In genomic region chr4:85398765-85399164, GRCm38 (mm10) we compare ENCODE assay signal across 15 mouse cellular contexts.
"Had no signal": no experiment of that assay in that cellular context is flagged by ENCODE, and none has a peak within 500 bp of the region (broad histone marks: within the 10 kb centered on the region; RNA-seq: fewer than 3 reads in every experiment).

No protein-coding gene starts in this region.

- H3K36me3 ChIP-seq: limb, embryonic 10.5 days; liver, embryonic 15.5 days; midbrain, embryonic 10.5 days; neural tube, embryonic 12.5 days had no signal

- H3K4me2 ChIP-seq: liver, embryonic 11.5 days; liver, embryonic 15.5 days; neural tube, embryonic 12.5 days had no signal

- ATAC-seq: lung, postnatal 0 days had no signal

- H3K4me1 ChIP-seq: limb, embryonic 10.5 days; liver, embryonic 15.5 days; neural tube, embryonic 12.5 days had no signal

- H3K27ac ChIP-seq: left cerebral cortex, adult 2 months; limb, embryonic 10.5 days; liver, embryonic 15.5 days; midbrain, embryonic 10.5 days; neural tube, embryonic 12.5 days; stomach, postnatal 0 days had no signal

- H3K9me3 ChIP-seq: limb, embryonic 10.5 days; liver, embryonic 15.5 days; midbrain, embryonic 10.5 days; neural tube, embryonic 12.5 days had no signal

- H3K27me3 ChIP-seq: liver, embryonic 15.5 days; neural tube, embryonic 12.5 days had no signal

- H3K9ac ChIP-seq: liver, embryonic 15.5 days; neural tube, embryonic 12.5 days had no signal

- H3K4me3 ChIP-seq: left cerebral cortex, adult 2 months; limb, embryonic 10.5 days; liver, embryonic 15.5 days; midbrain, embryonic 10.5 days; myocyte; neural tube, embryonic 12.5 days had no signal

- DNase-seq: kidney, adult 9 months; lung, adult 2 months; lung, postnatal 36 days; midbrain, embryonic 14.5 days; right cerebral cortex, adult 18-20 months; thymus, postnatal 4 days had no signal
